Mouse (Mus musculus) cerebellum, postnatal 36 days (tissue): Measurements from ENCODE around the gene Nnmt.

Source experiments
- DNase-seq, 2 experiments: peaks; one replicate each; pipeline ENCODE4 v3.0.0; 2021 to 2022; ENCODE audit warnings: mixed read lengths in 2 of 2

Gene Nnmt

GRCm38 (mm10) chr9:48547233-48547632 is 57.7 kb downstream of the Nnmt start:
- DNase-seq, result no peak
